In the genomic region with DNA sequence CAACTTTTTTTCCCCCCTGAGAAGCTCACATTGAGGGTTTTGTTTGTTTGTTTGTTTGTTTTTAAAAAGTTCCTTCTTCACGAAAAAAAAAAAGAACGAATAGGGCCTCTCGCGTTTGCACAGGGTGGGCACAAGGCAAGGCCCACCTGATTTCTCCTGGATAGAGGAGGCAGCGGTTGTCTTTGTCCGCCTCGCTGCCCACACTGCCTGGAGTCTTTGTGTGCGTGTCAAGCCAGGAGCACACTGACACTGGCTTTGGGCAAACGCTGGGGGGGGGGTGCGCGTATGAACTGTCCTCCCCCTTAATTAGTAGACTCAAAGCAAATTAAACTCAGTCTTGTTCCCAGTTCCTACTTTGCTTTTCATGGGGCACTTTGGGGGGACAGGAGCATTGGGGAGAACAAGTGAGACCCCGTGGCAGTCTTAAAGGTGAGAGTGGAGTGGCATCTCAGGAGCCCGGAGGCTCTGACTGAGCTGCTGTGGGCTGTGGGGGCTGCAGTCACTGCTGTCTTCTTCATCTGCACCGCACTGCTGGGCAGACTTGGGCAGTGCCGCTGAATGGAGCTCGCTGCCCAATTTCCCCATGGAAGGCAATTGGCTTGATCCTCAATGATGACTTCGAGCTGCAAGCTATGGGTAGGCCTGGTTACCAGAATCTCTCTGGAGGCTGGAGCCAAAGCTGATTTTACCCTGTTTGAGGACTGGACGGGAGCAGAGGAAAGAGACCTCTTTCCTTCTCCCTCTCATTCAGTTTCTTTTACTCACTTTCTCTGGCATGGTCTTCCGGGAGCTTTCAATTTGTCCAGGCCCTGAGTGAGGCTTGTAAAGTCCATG, we compare ENCODE assay signal across 13 mouse cellular contexts. TPM values are rescaled to one million over a fixed set of nuclear protein-coding genes. Genes with fewer than 3 reads are reported as not detected.
DNase-seq lines count a peak whose midpoint lies in the region; ATAC-seq and TF ChIP-seq lines count a peak whose summit lies in the region.
"Had no signal": no experiment of that assay in that cellular context is flagged by ENCODE, and none has a peak within 500 bp of the region (broad histone marks: within the 10 kb centered on the region; RNA-seq: fewer than 3 reads in every experiment).

No protein-coding gene starts in this region.

- peak; percentile 82 for DNase-seq in brain, embryonic 14.5 days (ENCODE audit: low read depth)
- peak; percentile 42 for DNase-seq in embryo, embryonic 9.5 days (ENCODE audit: extremely low spot score)
- no peak for DNase-seq in left cerebral cortex, postnatal 25 days (ENCODE audit: low spot score in 2 of 2)
- DNase-seq in ovary, postnatal 14 days (ENCODE audit: low spot score): no peak
- DNase-seq in natural killer cell, adult 2 months (ENCODE audit: low spot score in 2 of 2): no peak
- DNase-seq: lung, postnatal 4 days; right cerebral cortex, postnatal 25 days had no signal

- intact Hi-C loops in left cerebral cortex, postnatal 25 days (cut with DNase I): loop anchor here (5.0 kb wide), 1 partner anchor 295 kb away; no protein-coding TSS in a partner anchor

- WGBS in forebrain, embryonic 16.5 days: 8% methylated on average over 19 of the region's 19 CpGs
- WGBS in limb, embryonic 13.5 days: 12% methylated on average over 19 of the region's 19 CpGs

- peaks cover 55% of the 10 kb centered on the region for H3K4me1 ChIP-seq in forebrain, embryonic 16.5 days (replicated peaks; ENCODE audit: control insufficient read depth, insufficient read depth, low read length)
- H3K4me1 ChIP-seq in limb, embryonic 13.5 days: peaks cover 23% of the 10 kb centered on the region

- peak overlapping the region; percentile 72 for H3K9ac ChIP-seq in forebrain, embryonic 16.5 days (replicated peaks; ENCODE audit: low read depth, low read length)
- H3K9ac ChIP-seq in limb, embryonic 13.5 days: peak overlapping the region; percentile 79
- H3K9ac ChIP-seq: heart, embryonic 12.5 days; liver, embryonic 12.5 days; neural tube, embryonic 12.5 days had no signal

- ATAC-seq in forebrain, embryonic 16.5 days: no peak
- ATAC-seq in limb, embryonic 13.5 days (ENCODE audit: low FRiP score, low read depth): no peak
- ATAC-seq: liver, embryonic 12.5 days had no signal

- H3K4me2 ChIP-seq in forebrain, embryonic 16.5 days (ENCODE audit: low read length): peak overlapping the region; percentile 85
- peak overlapping the region; percentile 71 for H3K4me2 ChIP-seq in limb, embryonic 13.5 days (replicated peaks)
- H3K4me2 ChIP-seq: heart, embryonic 12.5 days; liver, embryonic 12.5 days; neural tube, embryonic 12.5 days had no signal

- H3K9me3 ChIP-seq in forebrain, embryonic 16.5 days (ENCODE audit: control insufficient read depth, low read length): no peaks in the 10 kb centered on the region
- no peaks in the 10 kb centered on the region for H3K9me3 ChIP-seq in limb, embryonic 13.5 days
- H3K9me3 ChIP-seq: heart, embryonic 12.5 days; liver, embryonic 12.5 days; neural tube, embryonic 12.5 days had no signal

- no peaks in the 10 kb centered on the region for H3K36me3 ChIP-seq in forebrain, embryonic 16.5 days (ENCODE audit: control insufficient read depth, insufficient read depth)
- H3K36me3 ChIP-seq in limb, embryonic 13.5 days: no peaks in the 10 kb centered on the region
- H3K36me3 ChIP-seq: heart, embryonic 12.5 days; liver, embryonic 12.5 days; neural tube, embryonic 12.5 days had no signal

- H3K27ac ChIP-seq in forebrain, embryonic 16.5 days (ENCODE audit: low read length): peak overlapping the region; percentile 34
- peak overlapping the region; percentile 69 for H3K27ac ChIP-seq in limb, embryonic 13.5 days
- H3K27ac ChIP-seq: liver, embryonic 12.5 days; neural tube, embryonic 12.5 days; stomach, postnatal 0 days had no signal

- H3K4me3 ChIP-seq in forebrain, embryonic 16.5 days (replicated peaks; ENCODE audit: low read length): peak overlapping the region; percentile 70
- H3K4me3 ChIP-seq in limb, embryonic 13.5 days: peak overlapping the region; percentile 52
- H3K4me3 ChIP-seq: heart, embryonic 12.5 days; liver, embryonic 12.5 days; neural tube, embryonic 12.5 days had no signal

- no peak for TF ChIP-seq CTCF in brain, embryonic 14.5 days (IDR thresholded peaks at IDR 0.05; ENCODE audit: borderline replicate concordance, extremely low read depth, insufficient read depth, insufficient read length)

- TF ChIP-seq POLR2A in brain, embryonic 14.5 days (IDR thresholded peaks at IDR 0.05; ENCODE audit: borderline replicate concordance, extremely low read depth, insufficient read depth, insufficient read length, poor library complexity, severe bottlenecking): no peak

- peaks cover 8% of the 10 kb centered on the region; the same call in 1 of the 2 replicates for H3K27me3 ChIP-seq in forebrain, embryonic 16.5 days (replicated peaks; ENCODE audit: control insufficient read depth, insufficient read depth, low read length)
- H3K27me3 ChIP-seq in limb, embryonic 13.5 days: peaks cover 86% of the 10 kb centered on the region

RNA-seq across cellular contexts. Expression of gene Emx2, which starts 4.5 kb away (rescaled TPM):
- polyA plus RNA-seq in brain, embryonic 14.5 days (2012; rRNA removed): 17.7 and 20.7 TPM in 2 replicates
- 13.1 and 13.8 TPM in 2 replicates for polyA plus RNA-seq in forebrain, embryonic 16.5 days (2015; fragmentation: Nextera tagmentation; extraction: Ambion mirVana)
- 18.7 and 18.9 TPM in 2 replicates for polyA plus RNA-seq in limb, embryonic 13.5 days (2015; fragmentation: Nextera tagmentation; extraction: Ambion mirVana)
- 10 to 100 TPM; 16.1 to 19.2 TPM for total RNA-seq in left cerebral cortex, postnatal 25 days (2021)
- polyA plus RNA-seq: heart, embryonic 12.5 days had no signal

Comparison
In these comparisons a context has a peak if more than half of its experiments do, and no peak if none do; other contexts are left out.
1. DNase-seq: peak in brain, embryonic 14.5 days (single experiment) and embryo, embryonic 9.5 days (single experiment); none in left cerebral cortex, postnatal 25 days (0 of 2), ovary, postnatal 14 days (single experiment) and natural killer cell, adult 2 months (0 of 2).